Mouse (Mus musculus) liver, adult 2 months (tissue): ENCODE measurements around the gene Gm3233.
"Not testable (repeated sequence)": the region's sequence is repeated elsewhere in the genome, so short reads cannot be mapped to it uniquely, and the experiment has no call there.

Experiments used
- CTCF ChIP-seq: fragments of 200-500 bp; IDR thresholded peaks from 2 replicates; pipeline ENCODE4 v1.5.1; 2011; ENCODE audit warnings: low read depth, low read length, control low read depth
- POLR2A ChIP-seq: fragments of 200-500 bp; IDR thresholded peaks from 2 replicates; pipeline ENCODE4 v1.6.1; 2011; ENCODE audit warnings: low read length, control low read depth; ENCODE audit not compliant: insufficient read depth; ENCODE audit errors: extremely low read depth

GRCm38 (mm10) chr10:77750686-77751085 is 8.8 kb downstream of the Gm3233 start:
- not testable (repeated sequence) for TF ChIP-seq POLR2A, CTCF
